Mouse (Mus musculus) layer of hippocampus, postnatal 36 days (tissue): ENCODE results near the gene Gm14406. TPM values are rescaled to one million over a fixed set of nuclear protein-coding genes. Genes with fewer than 3 reads are reported as not detected.
"Not testable (repeated sequence)": the region's sequence is repeated elsewhere in the genome, so short reads cannot be mapped to it uniquely, and the experiment has no call there.

ENCODE experiments used
- DNase-seq, 2 experiments: peaks; one replicate each; pipeline ENCODE4 v3.0.0; 2022
- total RNA-seq, 2 experiments: library from RNA; stranded (reverse); gene quantifications; 2 replicates each; pipeline ENCODE4 v1.2.3; 2021

The Gm14406 gene
- under 1 TPM in 1 of 2 experiments, not detected in 1; 0.33 TPM for total RNA-seq

- not testable (repeated sequence) for DNase-seq
These were observed at the start of gene Gm14406 for GRCm38 (mm10) chr2:177577998-177578397. Gene Gm14406, minus strand, starts transcription at chr2:177578210.

GRCm38 (mm10) chr2:177575141-177575540 lies 2.9 kb downstream of the Gm14406 start:
- DNase-seq = not testable (repeated sequence)

DNA sequence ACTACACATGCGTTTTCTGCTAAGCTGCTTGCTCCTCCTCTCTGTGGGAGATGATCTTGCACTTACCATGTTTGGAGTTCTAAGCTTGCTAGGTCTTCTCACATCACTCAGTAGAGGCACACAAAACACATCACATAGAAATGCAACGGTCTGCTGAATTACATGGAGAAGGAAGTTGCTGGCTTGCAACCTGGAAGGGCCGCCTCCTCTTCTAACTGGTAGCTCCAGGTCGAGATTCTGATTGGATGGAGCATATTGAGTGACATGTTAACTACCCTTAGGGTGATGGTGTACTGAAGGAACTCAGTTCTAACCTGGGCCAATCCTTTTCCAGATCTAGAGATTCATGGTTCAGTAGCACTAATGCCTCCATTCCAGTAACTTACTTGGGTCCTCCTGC lies 18.6 kb downstream of the Gm14406 start:
- not testable (repeated sequence) for DNase-seq

DNA sequence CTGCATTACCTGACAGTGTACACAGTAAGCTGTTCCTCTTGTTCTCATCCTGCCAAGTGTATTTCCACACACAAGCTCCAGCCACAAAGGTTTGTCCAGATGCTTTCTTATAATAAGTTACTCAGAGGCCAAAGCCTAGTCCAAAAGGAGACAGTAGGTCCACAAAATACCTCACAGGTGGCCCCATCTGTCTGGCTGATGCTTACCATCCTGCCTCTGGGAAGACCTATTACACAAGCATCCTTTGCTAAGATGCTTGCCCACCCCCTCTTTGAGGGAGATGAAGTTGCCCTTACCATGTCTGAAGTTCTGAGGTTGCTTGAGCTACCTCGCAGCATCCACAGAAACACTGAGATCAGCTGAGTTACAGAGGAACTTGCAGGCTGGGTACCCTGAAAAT lies 22.7 kb downstream of the Gm14406 start:
- not testable (repeated sequence) for DNase-seq

GRCm38 (mm10) chr2:177537717-177538116 lies 40.3 kb downstream of the Gm14406 start:
- DNase-seq = not testable (repeated sequence)

GRCm38 (mm10) chr2:177537141-177537540 lies 40.9 kb downstream of the Gm14406 start:
- not testable (repeated sequence) for DNase-seq

DNA sequence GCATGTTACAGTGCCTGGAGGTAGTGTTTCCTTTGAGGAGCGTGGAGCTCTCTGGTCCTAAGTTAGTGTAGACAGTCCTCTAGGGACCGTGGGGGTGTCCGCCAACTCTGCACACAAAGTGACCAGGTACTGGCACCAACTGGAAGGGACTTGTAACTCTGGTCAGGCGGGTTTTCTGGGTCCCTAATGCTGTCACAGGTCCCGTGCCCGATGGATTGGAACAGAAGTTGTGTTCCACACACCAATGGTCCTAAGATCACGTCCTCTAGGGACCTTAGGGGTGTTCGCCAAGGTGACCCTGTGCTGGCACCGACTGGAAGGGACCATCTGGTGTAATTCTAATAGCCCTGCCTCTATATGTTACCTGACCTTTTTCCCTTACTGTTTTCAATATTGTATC lies 42.1 kb downstream of the Gm14406 start:
- DNase-seq = no peak

DNA sequence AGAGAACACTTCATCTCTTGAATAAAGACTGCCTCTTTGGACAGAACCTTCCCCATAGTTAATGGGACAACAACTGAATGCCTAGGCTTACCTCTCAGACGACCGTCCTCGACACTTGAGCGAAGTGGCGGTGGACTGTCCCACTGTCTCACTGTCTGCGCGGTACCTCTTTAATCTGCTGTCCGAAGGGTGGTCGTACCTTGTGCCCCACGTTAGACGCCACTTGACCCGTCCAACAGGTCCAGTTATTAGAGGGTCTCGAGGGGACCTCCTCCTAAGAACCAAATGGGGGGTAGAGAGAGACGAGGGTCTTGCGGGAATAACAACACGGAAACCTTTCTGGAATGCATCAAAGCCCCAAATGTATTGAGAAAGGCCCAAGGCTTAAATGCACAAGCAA lies 53.8 kb downstream of the Gm14406 start:
- DNase-seq = not testable (repeated sequence)

GRCm38 (mm10) chr2:177523674-177524073 lies 54.3 kb downstream of the Gm14406 start:
- DNase-seq = not testable (repeated sequence)

DNA sequence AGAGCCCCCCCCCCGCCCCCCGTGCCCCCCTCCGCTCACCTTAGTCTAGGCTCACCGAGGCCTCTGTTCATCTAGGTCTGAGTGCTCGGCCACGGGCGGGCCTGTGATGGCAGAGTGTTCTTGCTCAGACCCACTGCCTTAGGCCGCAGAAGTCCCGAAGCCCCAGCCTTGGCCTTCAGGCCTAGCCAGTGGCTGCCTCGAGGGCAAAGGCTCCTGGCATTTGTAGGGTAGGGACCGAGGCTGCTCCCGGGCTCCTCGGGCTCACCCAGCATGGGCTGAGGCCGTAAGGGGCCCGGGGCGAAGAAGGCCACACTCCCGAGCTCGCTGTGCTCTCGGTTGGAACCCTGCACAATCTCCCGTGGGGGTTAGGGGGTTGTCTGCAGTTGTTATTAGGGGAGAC lies 54.9 kb downstream of the Gm14406 start:
- no peak for DNase-seq

DNA sequence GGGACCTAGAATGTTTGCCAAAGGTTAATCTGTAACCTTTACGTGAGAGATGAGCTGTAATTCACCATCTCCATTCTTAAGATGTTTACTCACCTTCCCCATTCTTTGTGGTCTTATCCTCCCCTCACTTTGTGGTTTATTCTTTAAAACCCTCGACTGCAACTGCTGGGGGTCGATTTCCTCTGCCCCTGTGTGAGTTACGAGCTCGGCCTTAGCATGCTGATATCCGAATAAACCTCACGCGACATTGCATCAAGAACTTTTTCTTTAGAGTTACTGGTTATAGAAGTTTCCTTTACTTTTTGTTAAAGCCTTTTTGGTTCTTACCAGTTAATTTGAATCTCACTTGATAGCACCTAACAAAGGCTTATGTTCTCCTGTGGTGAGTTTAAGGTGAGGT lies 58.0 kb downstream of the Gm14406 start:
- no peak for DNase-seq

Other genes with a start within 250 kb of the Gm14406 start
- 10 to 100 TPM; 36.9 to 37.1 TPM for gene Gm14418, start 179.9 kb downstream of the Gm14406 start, total RNA-seq
- 10 to 100 TPM; 38.8 to 39.4 TPM for gene Zfp970, start 113.5 kb downstream of the Gm14406 start, total RNA-seq
- gene Gm14403, start 80.0 kb downstream of the Gm14406 start, total RNA-seq = 10 to 100 TPM; 44.6 to 47.0 TPM
- gene Gm14322, start 181.1 kb upstream of the Gm14406 start, total RNA-seq = 10 to 100 TPM; 42.0 to 49.6 TPM